Mouse (Mus musculus) liver, postnatal 0 days (tissue): ENCODE measurements around the gene Por. TPM values are rescaled to one million over a fixed set of nuclear protein-coding genes. Genes with fewer than 3 reads are reported as not detected.

Source experiments
- ATAC-seq: fragments of 200-750 bp; cut with Nextera tagmentation; 2 replicates; pipeline ENCODE4 v1.8.0; 2017; ENCODE audit warnings: mild to moderate bottlenecking, moderate library complexity
- DNase-seq: peaks from one replicate; pipeline ENCODE4 v3.0.0-alpha.2; 2016
- H3K27ac ChIP-seq: fragments of 300-500 bp; sonication (generic); 2 replicates; pipeline ENCODE4 v1.5.1; 2014; ENCODE audit warnings: antibody characterized with exemption, moderate library complexity, mild to moderate bottlenecking, low read depth
- H3K27me3 ChIP-seq: fragments of 300-500 bp; sonication (generic); 2 replicates; pipeline ENCODE4 v1.6.1; 2014; ENCODE audit warnings: low read length, control low read depth, mixed read lengths; ENCODE audit not compliant: insufficient read depth
- H3K36me3 ChIP-seq: fragments of 300-500 bp; sonication (generic); replicated peaks from 2 replicates; pipeline ENCODE4 v1.6.1; 2014; ENCODE audit warnings: mild to moderate bottlenecking, control low read depth, low read length, moderate library complexity, mixed read lengths; ENCODE audit not compliant: insufficient read depth
- H3K4me1 ChIP-seq: fragments of 300-500 bp; sonication (generic); 2 replicates; pipeline ENCODE4 v1.6.1; 2014; ENCODE audit warnings: antibody characterized with exemption, mild to moderate bottlenecking, control low read depth; ENCODE audit not compliant: insufficient read depth
- H3K4me2 ChIP-seq: fragments of 300-500 bp; sonication (generic); 2 replicates; pipeline ENCODE4 v1.6.1; 2014; ENCODE audit warnings: low read depth, mild to moderate bottlenecking, low read length, moderate library complexity, mixed read lengths
- H3K4me3 ChIP-seq: fragments of 300-500 bp; sonication (generic); 2 replicates; pipeline ENCODE4 v1.5.1; 2014; ENCODE audit warnings: low read depth, low read length
- H3K9ac ChIP-seq: fragments of 300-500 bp; sonication (generic); replicated peaks from 2 replicates; pipeline ENCODE4 v1.6.1; 2014; ENCODE audit warnings: mild to moderate bottlenecking, moderate library complexity
- H3K9me3 ChIP-seq: fragments of 300-500 bp; sonication (generic); 2 replicates; pipeline ENCODE4 v1.6.1; 2016; ENCODE audit warnings: mild to moderate bottlenecking, control low read depth, low read length, mixed read lengths
- CTCF ChIP-seq: sonication (generic); IDR thresholded peaks from 2 replicates; pipeline ENCODE4 v1.5.1; 2016; ENCODE audit warnings: antibody characterized with exemption, low read depth
- EP300 ChIP-seq: IDR thresholded peaks from 2 replicates; pipeline ENCODE4 v1.6.1; 2016; ENCODE audit warnings: antibody characterized with exemption, low read depth, mild to moderate bottlenecking
- WGBS: fragments of 180-500 bp; shearing (Covaris S2); extraction: QIAGEN DNeasy Blood & Tissue Kit; methylation state at CpG from one replicate; pipeline ENCODE4 v1.1.7; 2014; ENCODE audit not compliant: insufficient replicate concordance; 5-methylcytosine and 5-hydroxymethylcytosine counted together
- polyA plus RNA-seq: library from polyadenylated mRNA; unstranded; fragments of >200 nt; fragmentation: Nextera tagmentation; extraction: Ambion mirVana; gene quantifications from 2 replicates; pipeline ENCODE4 v1.2.1, GENCODE M21; 2015

Por gene
- polyA plus RNA-seq, 1 experiment from 2014 or later = 303 TPM

DNA sequence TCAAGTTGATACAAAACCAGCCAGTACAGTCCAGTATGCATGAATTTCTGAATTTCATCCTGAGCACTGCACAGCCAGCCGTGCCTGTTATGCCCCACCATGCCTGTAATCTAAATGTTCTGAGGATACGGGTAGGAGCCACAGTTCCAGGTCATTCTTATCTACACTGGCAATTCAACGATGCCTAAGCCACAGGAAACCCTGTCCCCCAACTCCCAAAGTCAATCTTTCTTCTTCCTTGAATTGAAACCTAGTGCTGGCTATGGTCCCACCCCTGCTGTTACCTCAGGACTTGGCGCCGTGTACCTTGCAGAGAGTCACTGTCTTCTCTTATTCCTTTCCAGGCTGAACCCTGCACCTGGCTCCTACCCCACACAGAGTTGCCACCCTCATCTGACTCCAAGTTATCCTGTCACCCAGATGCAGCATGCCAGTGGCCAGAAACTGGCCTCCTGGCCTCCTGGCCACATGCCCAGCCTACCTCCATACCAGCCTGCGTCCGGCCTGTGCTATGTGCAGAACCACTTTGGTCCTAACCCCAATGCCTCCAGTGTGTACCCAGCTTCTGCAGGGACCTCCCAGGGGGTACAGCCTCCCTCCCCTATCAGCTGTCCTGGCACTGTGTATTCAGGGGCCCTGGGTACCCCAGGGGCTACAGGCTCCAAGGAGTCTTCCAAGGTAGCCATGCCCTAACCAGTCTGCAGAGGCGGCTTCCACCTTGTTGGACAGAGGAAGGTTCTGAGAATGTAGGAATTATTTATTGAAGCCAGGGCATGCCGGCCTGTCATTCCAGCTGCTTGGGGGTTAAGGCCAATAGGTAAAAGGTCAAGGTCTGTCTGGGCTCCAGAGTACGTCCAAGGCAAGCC lies 26.9 kb upstream of the Por start:
- DNase-seq = peak; percentile 55
- Histone ChIP-seq H3K9me3 (no peaks in the 10 kb centered on the region), H3K4me2 (no peak overlapping the region), H3K27me3 (no peaks in the 10 kb centered on the region), H3K4me1 (peaks cover 24% of the 10 kb centered on the region), H3K9ac (0 out of 2 replicates have a peak overlapping the region, but pooled peaks have one; percentile 30), H3K36me3 (no peaks in the 10 kb centered on the region), H3K4me3 (no peak overlapping the region), H3K27ac (peak overlapping the region; percentile 76)
- 56% methylated on average over 10 of the region's 10 CpGs for WGBS
- ATAC-seq = peak; percentile 14; the same call in 1 of the 2 replicates
- TF ChIP-seq EP300 (peak; percentile 54; the same call in 1 of the 2 replicates), CTCF (no peak)

DNA sequence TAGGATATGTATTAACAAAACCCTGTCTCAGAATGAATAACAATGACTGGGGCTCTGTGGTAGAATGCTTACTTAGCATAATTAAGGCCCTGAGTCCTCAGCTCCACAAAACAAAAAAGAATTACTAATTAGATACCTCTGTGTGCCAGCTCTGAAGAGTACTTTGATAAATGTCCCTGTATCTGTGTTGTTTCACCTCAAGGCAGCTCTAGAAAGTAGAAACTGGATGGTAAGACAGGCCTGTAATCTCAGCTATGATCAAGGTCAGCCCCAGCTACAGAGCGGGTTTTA lies 26.3 kb upstream of the Por start:
- DNase-seq (no peak), ATAC-seq (no peak)
- no peak for TF ChIP-seq EP300
- TF ChIP-seq CTCF = no peak
- Histone ChIP-seq H3K4me3 (no peak overlapping the region), H3K36me3 (no peaks in the 10 kb centered on the region), H3K27me3 (no peaks in the 10 kb centered on the region), H3K4me2 (no peak overlapping the region), H3K9me3 (no peaks in the 10 kb centered on the region), H3K9ac (no peak overlapping the region), H3K27ac (peak overlapping the region; percentile 76; the same call in 1 of the 2 replicates), H3K4me1 (peaks cover 24% of the 10 kb centered on the region)
- 88% methylated on average over 1 of the region's 1 CpGs for WGBS

DNA sequence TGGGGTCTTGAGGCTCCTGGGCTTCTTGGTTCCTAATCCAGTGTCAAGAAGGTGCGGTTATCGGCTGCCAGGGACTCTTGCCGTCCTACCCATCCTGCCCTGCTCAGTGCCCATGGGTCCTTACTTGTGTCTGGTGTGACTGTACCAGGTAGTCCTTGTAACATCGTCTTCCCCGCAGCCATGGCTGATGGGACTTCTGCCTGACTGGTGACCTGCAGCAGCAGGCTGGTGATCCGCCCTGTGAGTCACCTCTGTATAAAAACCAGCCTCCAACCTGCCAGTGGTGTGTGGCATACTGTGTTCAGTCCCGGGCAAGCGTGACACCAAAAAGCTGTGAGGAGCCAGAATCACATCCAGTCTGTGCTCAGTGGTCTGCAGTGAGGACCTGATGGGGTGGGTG lies 26.0 kb upstream of the Por start:
- ATAC-seq (no peak), DNase-seq (no peak)
- no peak overlapping the region for H3K4me2 ChIP-seq
- H3K9ac ChIP-seq = no peak overlapping the region
- TF ChIP-seq CTCF (no peak), EP300 (no peak)
- H3K27ac ChIP-seq = no peak overlapping the region
- no peak overlapping the region for H3K4me3 ChIP-seq
- H3K4me1 ChIP-seq = peaks cover 24% of the 10 kb centered on the region
- H3K27me3 ChIP-seq = no peaks in the 10 kb centered on the region
- no peaks in the 10 kb centered on the region for H3K9me3 ChIP-seq
- no peaks in the 10 kb centered on the region for H3K36me3 ChIP-seq
- 89% methylated on average over 8 of the region's 8 CpGs for WGBS

DNA sequence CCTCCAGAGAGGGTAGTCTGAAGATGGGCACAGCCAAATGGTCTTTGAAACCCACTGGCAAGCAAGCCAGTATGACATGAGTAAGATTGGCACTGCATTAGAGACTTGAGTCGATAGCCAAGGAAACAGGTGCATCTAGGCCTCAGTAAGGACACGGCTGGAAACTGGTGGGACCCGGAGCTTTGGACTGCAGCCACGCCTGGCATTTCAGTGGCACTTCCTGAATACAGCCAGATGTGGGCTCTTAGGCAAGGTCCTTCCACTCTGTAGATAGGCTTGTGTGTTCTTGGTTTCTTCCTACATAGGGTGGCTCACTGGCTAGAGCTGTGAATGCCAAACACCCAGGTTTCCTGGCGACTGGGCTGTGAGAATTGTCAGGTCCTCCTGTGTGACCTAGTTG lies 24.5 kb upstream of the Por start:
- no peak overlapping the region for H3K4me2 ChIP-seq
- no peak overlapping the region for H3K9ac ChIP-seq
- ATAC-seq = no peak
- WGBS = 71% methylated on average over 5 of the region's 5 CpGs
- peak overlapping the region; percentile 20; the same call in 1 of the 2 replicates for H3K27ac ChIP-seq
- no peaks in the 10 kb centered on the region for H3K9me3 ChIP-seq
- no peak overlapping the region for H3K4me3 ChIP-seq
- no peaks in the 10 kb centered on the region for H3K27me3 ChIP-seq
- TF ChIP-seq EP300 (no peak), CTCF (no peak)
- H3K36me3 ChIP-seq = no peaks in the 10 kb centered on the region
- peaks cover 15% of the 10 kb centered on the region for H3K4me1 ChIP-seq
- DNase-seq = no peak

DNA sequence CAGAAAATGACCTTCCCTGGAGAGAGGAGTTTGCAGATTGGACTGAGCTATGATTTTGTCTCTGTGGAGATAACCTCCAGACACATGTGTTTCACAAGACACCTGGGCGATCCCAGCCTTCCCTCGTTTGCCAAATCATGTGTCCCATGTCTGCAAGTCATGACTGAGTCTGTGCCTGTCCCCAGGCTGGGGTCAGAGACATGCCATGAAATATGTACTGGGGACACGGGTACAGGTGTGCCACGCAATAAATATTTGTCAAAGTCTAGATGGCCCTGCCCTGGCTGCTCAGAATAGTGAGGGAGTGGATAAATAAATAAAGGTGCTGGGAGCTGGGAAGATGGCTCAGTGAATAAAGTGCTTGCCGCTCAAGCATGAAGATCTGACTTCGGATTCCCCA lies 23.8 kb upstream of the Por start:
- Histone ChIP-seq H3K4me1 (peaks cover 15% of the 10 kb centered on the region), H3K27me3 (no peaks in the 10 kb centered on the region), H3K27ac (peak overlapping the region; percentile 37), H3K36me3 (no peaks in the 10 kb centered on the region), H3K4me3 (no peak overlapping the region), H3K4me2 (no peak overlapping the region), H3K9ac (no peak overlapping the region), H3K9me3 (no peaks in the 10 kb centered on the region)
- no peak for TF ChIP-seq CTCF
- peak; percentile 45; the same call in 1 of the 2 replicates for TF ChIP-seq EP300
- DNase-seq (no peak), ATAC-seq (peak; percentile 68)
- WGBS = 64% methylated on average over 6 of the region's 6 CpGs

DNA sequence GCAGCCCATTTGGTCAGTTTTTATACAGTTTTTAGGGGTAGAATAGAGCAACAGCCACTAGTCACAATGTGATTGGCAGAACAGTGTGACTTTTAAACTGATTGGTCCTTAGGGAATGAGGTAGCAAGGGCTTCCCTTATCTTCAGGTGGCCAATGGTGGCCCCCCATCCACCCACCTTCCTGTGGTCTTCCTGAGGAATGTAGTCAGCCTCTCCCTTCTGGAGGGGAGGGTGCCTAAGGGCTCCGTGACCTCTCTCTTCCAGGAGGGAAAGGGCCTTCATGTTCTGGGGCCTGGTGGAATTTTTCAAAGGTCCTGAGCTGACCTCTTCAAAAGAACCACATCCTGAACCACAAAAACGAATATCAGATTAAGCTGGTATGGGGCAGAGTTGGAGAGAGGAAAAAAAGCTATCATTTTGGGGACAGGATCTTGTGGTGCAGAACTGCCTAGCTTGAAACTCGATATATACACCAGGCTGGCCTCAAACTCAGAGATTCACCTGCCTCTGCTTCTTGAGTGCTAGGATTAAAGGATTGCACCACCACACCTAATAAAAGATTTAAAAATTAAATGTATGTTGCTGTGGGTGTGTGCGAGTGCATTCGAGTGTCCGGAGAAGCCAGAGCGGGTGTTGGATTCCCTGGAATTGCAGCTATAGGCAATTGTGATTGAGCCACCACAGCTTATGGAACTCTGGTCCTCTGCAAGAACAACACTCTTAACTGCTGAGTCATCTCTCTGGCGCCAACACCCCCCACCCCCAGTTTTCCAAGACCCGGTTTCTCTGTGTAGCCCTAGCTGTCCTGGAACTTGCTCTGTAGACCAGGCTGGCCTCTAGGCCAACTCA lies 21.1 kb upstream of the Por start:
- Histone ChIP-seq H3K36me3 (no peaks in the 10 kb centered on the region), H3K4me2 (no peak overlapping the region), H3K27me3 (no peaks in the 10 kb centered on the region), H3K27ac (no peak overlapping the region), H3K9me3 (no peaks in the 10 kb centered on the region), H3K4me3 (no peak overlapping the region), H3K4me1 (peaks cover 8% of the 10 kb centered on the region), H3K9ac (no peak overlapping the region)
- TF ChIP-seq EP300 = no peak
- no peak for TF ChIP-seq CTCF
- no peak for DNase-seq
- WGBS = 51% methylated on average over 9 of the region's 9 CpGs
- ATAC-seq = no peak
